Mouse (Mus musculus) embryonic facial prominence, embryonic 11.5 days (tissue): ENCODE data around the gene Efemp2. TPM values are rescaled to one million over a fixed set of nuclear protein-coding genes. Genes with fewer than 3 reads are reported as not detected.
A peak's percentile ranks its signal among the peaks of the same experiment; 100 is the strongest.

Source experiments
- ATAC-seq: fragments of 200-750 bp; cut with Nextera tagmentation; replicated peaks from 2 replicates; pipeline ENCODE4 v1.8.0; 2017; ENCODE audit warnings: low read depth; ENCODE audit not compliant: insufficient number of reproducible peaks, low FRiP score, low TSS enrichment
- DNase-seq: peaks from one replicate; pipeline ENCODE4 v3.0.0-alpha.2; 2015; ENCODE audit warnings: low spot score
- H3K27ac ChIP-seq: fragments of 300-500 bp; sonication (generic); replicated peaks from 2 replicates; pipeline ENCODE4 v1.5.1; 2014; ENCODE audit warnings: mild to moderate bottlenecking, low read depth, low read length, control low read depth
- H3K27me3 ChIP-seq: fragments of 300-500 bp; sonication (generic); 2 replicates; pipeline ENCODE4 v1.6.1; 2014; ENCODE audit warnings: mild to moderate bottlenecking, low read length, moderate library complexity, mixed read lengths; ENCODE audit not compliant: control insufficient read depth, insufficient read depth
- H3K36me3 ChIP-seq: fragments of 300-500 bp; sonication (generic); replicated peaks from 2 replicates; pipeline ENCODE4 v1.6.1; 2014; ENCODE audit warnings: low read depth, mild to moderate bottlenecking, low read length, moderate library complexity, mixed read lengths; ENCODE audit not compliant: control insufficient read depth, insufficient read depth
- H3K4me1 ChIP-seq: fragments of 300-500 bp; sonication (generic); 2 replicates; pipeline ENCODE4 v1.6.1; 2014; ENCODE audit warnings: low read length, mixed read lengths; ENCODE audit not compliant: control insufficient read depth, insufficient read depth
- H3K4me2 ChIP-seq: fragments of 300-500 bp; sonication (generic); 2 replicates; pipeline ENCODE4 v1.6.1; 2014; ENCODE audit warnings: low read depth, mild to moderate bottlenecking, control low read depth, low read length, moderate library complexity
- H3K4me3 ChIP-seq: fragments of 300-500 bp; sonication (generic); 2 replicates; pipeline ENCODE4 v1.5.1; 2014; ENCODE audit warnings: low read depth, low read length, control low read depth
- H3K9ac ChIP-seq: fragments of 300-500 bp; sonication (generic); replicated peaks from 2 replicates; pipeline ENCODE4 v1.6.1; 2014; ENCODE audit warnings: mild to moderate bottlenecking, control low read depth, low read length
- H3K9me3 ChIP-seq: fragments of 300-500 bp; sonication (generic); replicated peaks from 2 replicates; pipeline ENCODE4 v1.6.1; 2016; ENCODE audit warnings: mild to moderate bottlenecking, low read length, inconsistent platforms, mixed read lengths; ENCODE audit not compliant: control insufficient read depth
- WGBS: fragments of 180-500 bp; shearing (Covaris S2); extraction: QIAGEN DNeasy Blood & Tissue Kit; methylation state at CpG from one replicate; pipeline ENCODE4 v1.1.7; 2014; 5-methylcytosine and 5-hydroxymethylcytosine counted together
- polyA plus RNA-seq: library from polyadenylated mRNA; unstranded; fragments of >200 nt; fragmentation: Nextera tagmentation; extraction: Ambion mirVana; gene quantifications from 2 replicates; pipeline ENCODE4 v1.2.1, GENCODE M21; 2014

The Efemp2 gene
- polyA plus RNA-seq, 1 experiment from 2014 or later = 80.9 TPM

DNA sequence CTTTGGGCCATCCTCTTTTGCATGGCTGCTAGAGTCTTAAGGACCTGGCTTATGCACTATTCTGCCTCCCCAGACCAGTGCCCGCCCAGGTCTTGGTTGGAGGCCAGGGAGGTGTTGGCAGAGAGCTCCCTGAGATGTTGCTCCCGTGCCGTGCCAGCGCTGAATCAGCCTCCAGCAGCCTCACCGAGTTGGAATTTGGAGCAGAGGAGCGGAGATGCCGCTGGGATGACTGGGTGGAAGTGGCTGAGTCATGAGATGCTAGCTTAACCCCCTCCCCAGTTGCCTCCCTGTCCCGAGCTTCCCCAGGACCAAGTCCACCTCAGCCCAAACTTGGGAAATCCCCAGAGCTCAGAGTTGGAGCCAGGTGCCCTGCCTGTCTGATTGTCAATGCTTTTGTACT lies 43.9 kb upstream of the Efemp2 start:
- ATAC-seq (no peak), DNase-seq (no peak)
- no peaks in the 10 kb centered on the region for H3K9me3 ChIP-seq
- H3K4me1 ChIP-seq = peaks cover 10% of the 10 kb centered on the region; the same call in 1 of the 2 replicates
- no peak overlapping the region for H3K4me3 ChIP-seq
- peaks cover 3% of the 10 kb centered on the region; the same call in 1 of the 2 replicates for H3K36me3 ChIP-seq
- no peaks in the 10 kb centered on the region for H3K27me3 ChIP-seq
- H3K4me2 ChIP-seq = no peak overlapping the region
- 80% methylated on average over 8 of the region's 8 CpGs for WGBS
- no peak overlapping the region for H3K27ac ChIP-seq
- no peak overlapping the region for H3K9ac ChIP-seq

DNA sequence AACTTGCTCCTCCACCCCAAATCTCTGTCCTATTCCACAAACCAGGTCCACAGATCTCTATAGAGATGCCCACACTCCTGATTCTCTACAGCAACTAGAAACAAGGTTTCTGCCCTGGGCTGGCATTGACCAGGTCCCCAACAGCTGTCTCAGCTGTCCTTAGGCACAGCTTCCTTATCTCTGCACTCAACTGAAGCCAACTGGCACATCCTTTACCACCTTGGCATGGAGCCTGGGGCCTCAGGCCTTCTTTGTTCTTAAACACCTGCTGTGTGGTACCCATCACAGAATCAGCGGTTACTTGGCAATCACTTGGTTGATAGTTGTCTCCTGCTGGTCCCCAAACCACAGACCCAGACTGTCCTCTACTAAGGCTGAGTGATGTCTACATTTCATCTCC lies 43.3 kb upstream of the Efemp2 start:
- 86% methylated on average over 1 of the region's 1 CpGs for WGBS
- Histone ChIP-seq H3K27me3 (no peaks in the 10 kb centered on the region), H3K4me3 (no peak overlapping the region), H3K9ac (no peak overlapping the region), H3K4me1 (peaks cover 10% of the 10 kb centered on the region; the same call in 1 of the 2 replicates), H3K4me2 (no peak overlapping the region), H3K9me3 (no peaks in the 10 kb centered on the region), H3K27ac (no peak overlapping the region), H3K36me3 (peaks cover 3% of the 10 kb centered on the region; the same call in 1 of the 2 replicates)
- ATAC-seq (no peak), DNase-seq (no peak)

DNA sequence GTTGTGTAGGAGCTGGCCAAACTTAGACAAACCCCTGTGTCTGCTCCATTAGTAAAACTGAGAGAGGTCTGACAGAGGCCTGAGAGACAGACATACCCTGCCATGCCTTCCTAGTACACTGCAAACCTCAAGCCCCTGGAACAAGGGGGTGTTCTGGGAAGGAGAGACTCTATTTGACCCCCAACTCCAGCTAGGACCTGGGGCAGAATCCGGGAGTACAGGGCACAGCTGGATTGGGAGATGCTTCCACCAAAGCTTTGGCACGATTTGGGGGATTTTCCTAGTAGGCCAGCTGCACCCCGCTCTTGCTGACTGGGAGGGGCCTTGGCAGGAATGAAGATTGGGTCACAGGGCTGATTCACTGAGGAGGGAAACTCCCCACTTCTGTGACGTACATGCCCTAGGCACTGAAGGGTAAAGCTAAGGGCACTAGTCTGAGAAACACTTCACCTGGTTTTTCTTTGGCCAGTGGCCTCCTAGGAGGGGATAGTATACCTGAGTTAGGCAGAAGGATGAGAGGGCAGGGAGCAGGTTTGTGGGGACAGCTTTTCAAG lies 41.8 kb upstream of the Efemp2 start:
- H3K27me3 ChIP-seq = no peaks in the 10 kb centered on the region
- DNase-seq (no peak), ATAC-seq (no peak)
- H3K4me1 ChIP-seq = peaks cover 4% of the 10 kb centered on the region; the same call in 1 of the 2 replicates
- no peaks in the 10 kb centered on the region for H3K9me3 ChIP-seq
- WGBS = 81% methylated on average over 4 of the region's 4 CpGs
- no peak overlapping the region for H3K4me3 ChIP-seq
- no peak overlapping the region for H3K9ac ChIP-seq
- no peak overlapping the region for H3K27ac ChIP-seq
- no peaks in the 10 kb centered on the region for H3K36me3 ChIP-seq
- H3K4me2 ChIP-seq = no peak overlapping the region

DNA sequence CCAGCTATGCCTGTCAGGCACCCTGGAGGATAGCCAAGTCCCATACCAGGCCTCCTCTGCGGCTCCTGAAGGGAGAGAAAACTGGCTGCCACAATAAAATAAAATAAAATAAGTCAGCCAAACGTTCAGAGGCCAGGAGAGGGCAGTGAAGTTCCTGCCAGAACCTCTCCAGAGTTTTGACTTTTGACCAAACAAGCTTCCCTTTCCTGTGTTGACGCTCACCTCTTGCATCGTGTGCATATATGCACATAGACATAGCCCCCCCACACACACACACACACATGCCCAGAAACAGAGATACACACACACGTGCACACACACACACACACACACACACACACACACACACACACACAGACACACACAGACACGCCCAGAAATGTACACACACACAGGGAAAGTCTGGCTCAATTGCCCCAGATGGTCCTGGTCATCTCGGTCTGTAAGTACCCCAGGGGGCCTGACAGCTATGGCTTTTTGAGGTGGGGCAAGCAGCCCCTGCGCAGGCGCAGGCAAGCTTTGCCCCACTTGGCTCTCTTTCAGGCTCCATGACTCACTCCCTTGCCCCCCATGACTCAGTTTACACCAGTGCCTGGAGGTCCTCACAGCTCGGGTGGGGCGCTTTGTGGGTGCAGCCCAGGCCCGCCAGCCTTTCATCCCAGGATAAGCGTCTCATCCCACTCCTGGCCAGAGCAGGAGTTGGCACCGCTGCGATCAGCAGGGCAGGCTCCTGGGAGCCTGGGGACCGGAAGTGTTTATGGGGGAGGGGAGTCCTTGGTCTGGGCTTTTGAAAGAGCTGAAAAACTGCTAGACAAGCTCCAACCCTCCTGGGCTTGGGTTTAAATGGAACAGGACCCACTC lies 40.5 kb upstream of the Efemp2 start:
- Histone ChIP-seq H3K4me1 (peaks cover 4% of the 10 kb centered on the region; the same call in 1 of the 2 replicates), H3K4me3 (peak overlapping the region; percentile 17), H3K27ac (no peak overlapping the region), H3K27me3 (no peaks in the 10 kb centered on the region), H3K36me3 (no peaks in the 10 kb centered on the region), H3K9ac (peak overlapping the region; percentile 51), H3K4me2 (peak overlapping the region; percentile 64), H3K9me3 (no peaks in the 10 kb centered on the region)
- DNase-seq (peak; percentile 68), ATAC-seq (peak; percentile 63)
- WGBS = 6% methylated on average over 16 of the region's 16 CpGs

DNA sequence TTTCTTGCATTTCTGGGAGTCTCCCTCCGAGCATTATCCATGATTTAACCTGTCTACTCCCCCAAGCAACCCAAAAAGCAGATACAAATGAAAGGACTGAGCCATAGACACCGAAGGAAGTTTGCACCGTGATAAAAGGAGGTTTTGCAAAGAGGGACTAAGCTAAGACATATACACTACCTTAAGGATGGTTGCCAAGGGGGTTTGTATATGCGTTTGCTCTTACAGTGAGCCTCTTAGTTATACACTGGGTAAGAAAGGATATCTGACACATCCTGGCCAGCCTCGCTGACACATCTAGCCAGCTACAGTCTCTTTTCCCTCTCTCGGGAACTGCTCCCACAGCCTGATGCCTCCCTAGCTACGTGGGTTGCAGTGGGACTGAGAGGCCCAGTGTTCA lies 39.8 kb upstream of the Efemp2 start:
- ATAC-seq (no peak), DNase-seq (no peak)
- Histone ChIP-seq H3K36me3 (no peaks in the 10 kb centered on the region), H3K27me3 (no peaks in the 10 kb centered on the region), H3K9me3 (no peaks in the 10 kb centered on the region), H3K9ac (no peak overlapping the region; the same call in 1 of the 2 replicates), H3K4me3 (no peak overlapping the region; the same call in 1 of the 2 replicates), H3K27ac (no peak overlapping the region), H3K4me2 (peak overlapping the region; percentile 64; the same call in 1 of the 2 replicates), H3K4me1 (peaks cover 4% of the 10 kb centered on the region; the same call in 1 of the 2 replicates)
- 66% methylated on average over 7 of the region's 7 CpGs for WGBS

DNA sequence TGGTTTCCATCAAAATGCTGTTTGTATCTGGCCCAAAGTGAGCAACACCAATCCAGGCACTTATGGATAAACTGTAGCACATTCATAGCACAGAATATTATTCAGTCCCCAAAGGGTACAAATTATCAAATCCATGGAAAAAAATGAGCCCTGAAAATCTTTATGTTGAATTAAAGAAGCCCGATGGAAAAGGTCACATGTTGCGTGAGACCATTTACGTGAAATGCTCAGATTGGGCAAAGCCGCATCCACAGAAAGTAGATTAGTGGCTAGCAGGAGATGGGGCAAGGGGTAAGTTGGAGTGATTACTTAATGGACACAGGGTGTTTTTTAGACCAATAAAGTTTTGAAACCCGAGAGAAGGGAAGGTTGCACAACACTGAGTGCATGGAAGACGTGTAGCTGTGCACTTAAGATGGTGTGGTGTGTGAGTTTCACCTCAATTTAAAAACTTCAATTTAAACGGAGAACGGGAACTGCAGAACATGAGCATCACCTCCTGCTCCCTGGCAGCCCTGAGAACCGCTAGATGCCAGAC lies 29.3 kb upstream of the Efemp2 start:
- Histone ChIP-seq H3K27me3 (peaks cover 27% of the 10 kb centered on the region), H3K36me3 (no peaks in the 10 kb centered on the region), H3K27ac (no peak overlapping the region), H3K9me3 (0 out of 2 replicates have a peak, but pooled peaks cover 3% of the 10 kb centered on the region), H3K4me2 (no peak overlapping the region), H3K4me1 (peaks cover 8% of the 10 kb centered on the region), H3K9ac (no peak overlapping the region), H3K4me3 (no peak overlapping the region)
- WGBS = 66% methylated on average over 9 of the region's 9 CpGs
- ATAC-seq (no peak), DNase-seq (no peak)

DNA sequence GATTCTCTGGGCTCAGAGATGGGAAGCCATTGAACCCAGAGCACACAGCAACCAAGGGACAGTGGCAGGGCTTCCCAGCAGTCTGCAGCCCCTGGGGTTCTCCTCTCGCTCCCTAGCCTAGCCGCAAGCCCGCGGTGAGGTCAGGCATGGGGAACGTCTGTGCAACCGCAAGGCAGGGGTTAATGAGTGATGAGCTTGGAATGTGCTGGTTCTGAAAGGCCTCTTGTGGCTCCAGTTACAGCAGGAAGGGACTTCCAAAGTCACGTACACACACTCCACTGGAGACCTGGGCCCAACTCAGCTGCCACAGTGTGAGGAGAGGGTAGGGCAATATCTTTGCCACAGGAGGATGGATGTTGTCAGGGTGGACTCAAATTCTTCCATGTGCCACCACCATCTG lies 28.8 kb upstream of the Efemp2 start:
- ATAC-seq (no peak), DNase-seq (no peak)
- no peak overlapping the region for H3K9ac ChIP-seq
- H3K27me3 ChIP-seq = peaks cover 31% of the 10 kb centered on the region
- no peak overlapping the region for H3K4me3 ChIP-seq
- peaks cover 8% of the 10 kb centered on the region for H3K4me1 ChIP-seq
- no peak overlapping the region for H3K27ac ChIP-seq
- 0 out of 2 replicates have a peak, but pooled peaks cover 3% of the 10 kb centered on the region for H3K9me3 ChIP-seq
- H3K4me2 ChIP-seq = no peak overlapping the region
- WGBS = 30% methylated on average over 7 of the region's 7 CpGs
- no peaks in the 10 kb centered on the region for H3K36me3 ChIP-seq

DNA sequence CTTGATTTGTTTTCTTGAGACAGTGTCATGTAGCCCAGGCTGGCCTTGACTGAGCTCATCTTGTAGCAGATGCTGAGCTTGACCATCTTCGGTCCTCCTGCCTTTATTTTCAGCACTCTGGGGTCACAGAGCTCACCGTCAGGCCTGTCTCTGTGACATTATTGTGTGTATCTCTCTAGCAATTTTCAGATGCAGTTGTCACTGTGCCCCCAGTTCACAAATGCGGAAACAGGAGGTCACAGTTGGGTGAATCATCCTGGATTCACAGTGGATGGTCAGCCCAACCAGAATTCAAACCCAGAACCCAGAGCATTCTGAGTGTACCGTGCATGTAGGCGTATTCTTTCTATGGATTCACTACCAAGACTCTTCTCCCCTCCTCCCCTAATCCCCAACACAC lies 28.0 kb upstream of the Efemp2 start:
- no peak overlapping the region for H3K4me3 ChIP-seq
- H3K4me1 ChIP-seq = peaks cover 8% of the 10 kb centered on the region
- WGBS = 91% methylated on average over 5 of the region's 5 CpGs
- H3K27ac ChIP-seq = no peak overlapping the region
- H3K36me3 ChIP-seq = no peaks in the 10 kb centered on the region
- no peak overlapping the region for H3K9ac ChIP-seq
- no peak overlapping the region for H3K4me2 ChIP-seq
- H3K9me3 ChIP-seq = no peaks in the 10 kb centered on the region
- DNase-seq (no peak), ATAC-seq (no peak)
- peaks cover 35% of the 10 kb centered on the region for H3K27me3 ChIP-seq
